Mouse (Mus musculus): ENCODE data around the gene Sbds. TPM values are rescaled to one million over a fixed set of nuclear protein-coding genes. Genes with fewer than 3 reads are reported as not detected.
A peak's percentile ranks its signal among the peaks of the same experiment; 100 is the strongest.
"Not testable (repeated sequence)": the region's sequence is repeated elsewhere in the genome, so short reads cannot be mapped to it uniquely, and the experiment has no call there.

Gene Sbds
- total RNA-seq, 2 experiments from 2014 or later: 47.1 to 49.6 TPM

GRCm38 (mm10) chr5:130263454-130263853 is 8.1 kb upstream of the Sbds start:
- DNase-seq: no peak
- intact Hi-C loops (cut with DNase I): no loop called here

GRCm38 (mm10) chr5:130257303-130257702 is 2.0 kb upstream of the Sbds start:
- intact Hi-C loops (cut with DNase I): loop anchor here (5.0 kb wide), 2 partner anchors 540 to 1240 kb away; partner anchors contain the start of gene Mrps17
- DNase-seq: no peak

GRCm38 (mm10) chr5:130256678-130257271 is 1.4 kb upstream of the Sbds start:
- intact Hi-C loops (cut with DNase I): loop anchor here (5.0 kb wide), 2 partner anchors 539 to 1239 kb away; partner anchors contain the start of gene Mrps17
- peak; percentile 93 to 94 for DNase-seq

- intact Hi-C loops (cut with DNase I): loop anchor here (2.0 to 5.0 kb wide), 4 partner anchors 33 to 1239 kb away; partner anchors contain the start of gene Mrps17
- not testable (repeated sequence) for DNase-seq
Observed at GRCm38 (mm10) chr5:130255799-130256525, 632 bp upstream of the Sbds start.

- intact Hi-C loops (cut with DNase I): loop anchor here (2.0 to 5.0 kb wide), 4 partner anchors 32 to 1237 kb away; partner anchors contain the start of gene Mrps17
Observed at GRCm38 (mm10) chr5:130254164-130255016, 940 bp downstream of the Sbds start.

GRCm38 (mm10) chr5:130247823-130248222 is 7.5 kb downstream of the Sbds start:
- no peak for DNase-seq
- intact Hi-C loops (cut with DNase I): no loop called here

More at GRCm38 (mm10) chr5:130254164-130255016, 940 bp downstream of the Sbds start:
- DNase-seq: peak in 1 of 2 experiments; percentile 15

GRCm38 (mm10) chr5:130241426-130241825 is 13.9 kb downstream of the Sbds start:
- no peak for DNase-seq
- intact Hi-C loops (cut with DNase I): no loop called here

GRCm38 (mm10) chr5:130239856-130240255 is 15.5 kb downstream of the Sbds start:
- intact Hi-C loops (cut with DNase I): no loop called here
- DNase-seq: no peak

- DNase-seq: no peak
- intact Hi-C loops (cut with DNase I): no loop called here
Observed at GRCm38 (mm10) chr5:130239236-130239635, 16.1 kb downstream of the Sbds start.

- intact Hi-C loops (cut with DNase I): no loop called here
- no peak for DNase-seq
Observed at GRCm38 (mm10) chr5:130236302-130236701, 19.0 kb downstream of the Sbds start.

- no peak for DNase-seq
- intact Hi-C loops (cut with DNase I): no loop called here
Observed at GRCm38 (mm10) chr5:130228120-130228519, 27.2 kb downstream of the Sbds start.

- no peak for DNase-seq
- intact Hi-C loops (cut with DNase I): no loop called here
Observed at GRCm38 (mm10) chr5:130226790-130227189, 28.5 kb downstream of the Sbds start.

GRCm38 (mm10) chr5:130222146-130223004 is 33.0 kb downstream of the Sbds start:
- peak; percentile 98 to 99 for DNase-seq
- intact Hi-C loops (cut with DNase I): loop anchor here (2.0 to 5.0 kb wide), 3 partner anchors 32 to 195 kb away; partner anchors contain the start of genes Asl, Crcp, Rabgef1 and Sbds

- DNase-seq: no peak
- intact Hi-C loops (cut with DNase I): loop anchor here (2.0 to 5.0 kb wide), 4 partner anchors 33 to 194 kb away; partner anchors contain the start of genes Asl, Crcp, Rabgef1 and Sbds
Observed at GRCm38 (mm10) chr5:130221760-130222145, 33.6 kb downstream of the Sbds start.

GRCm38 (mm10) chr5:130221316-130221715 is 34.0 kb downstream of the Sbds start:
- intact Hi-C loops (cut with DNase I): loop anchor here (2.0 to 5.0 kb wide), 2 partner anchors 45 to 194 kb away; partner anchors contain the start of genes Asl and Crcp
- no peak for DNase-seq

GRCm38 (mm10) chr5:130218336-130218735 is 37.0 kb downstream of the Sbds start:
- intact Hi-C loops (cut with DNase I): no loop called here
- no peak for DNase-seq

GRCm38 (mm10) chr5:130217406-130217805 is 37.9 kb downstream of the Sbds start:
- intact Hi-C loops (cut with DNase I): no loop called here
- no peak for DNase-seq

GRCm38 (mm10) chr5:130216781-130217180 is 38.5 kb downstream of the Sbds start, which contains the start of gene Tmem248:
Gene Tmem248 (plus strand): TSS chr5:130217081.
- intact Hi-C loops (cut with DNase I): no loop called here

GRCm38 (mm10) chr5:130212956-130213355 is 42.4 kb downstream of the Sbds start:
- intact Hi-C loops (cut with DNase I): no loop called here
- no peak for DNase-seq

More at GRCm38 (mm10) chr5:130216781-130217180, 38.5 kb downstream of the Sbds start, which contains the start of gene Tmem248:
- DNase-seq: no peak

All from heart, postnatal 36 days (tissue).